Mouse (Mus musculus) heart, embryonic 14.5 days (tissue): ENCODE data around the gene Serpinb6b. TPM values are rescaled to one million over a fixed set of nuclear protein-coding genes. Genes with fewer than 3 reads are reported as not detected.

ENCODE experiments used
- ATAC-seq: fragments of 200-750 bp; cut with Nextera tagmentation; 2 replicates; pipeline ENCODE4 v1.8.0; 2017; ENCODE audit warnings: low read depth, moderate TSS enrichment; ENCODE audit not compliant: insufficient number of reproducible peaks, insufficient read depth, low FRiP score
- H3K27ac ChIP-seq, 2 experiments: fragments of 200-500 bp in 1 of 2; fragments of 300-500 bp in 1 of 2; sonication (generic) in 1 of 2; replicated peaks in 1 of 2; 2 replicates each; pipeline ENCODE4 v1.5.1; 2012 to 2014; ENCODE audit warnings: low read depth in 2 of 2, low read length in 2 of 2, control low read depth in 1 of 2, mild to moderate bottlenecking in 1 of 2, mixed read lengths in 1 of 2; ENCODE audit not compliant: control insufficient read depth in 1 of 2, insufficient read depth in 1 of 2
- H3K27me3 ChIP-seq: fragments of 300-500 bp; sonication (generic); 2 replicates; pipeline ENCODE4 v1.6.1; 2014; ENCODE audit warnings: mild to moderate bottlenecking, low read length, control low read depth; ENCODE audit not compliant: control insufficient read depth, insufficient read depth
- H3K36me3 ChIP-seq: fragments of 300-500 bp; sonication (generic); 2 replicates; pipeline ENCODE4 v1.6.1; 2014; ENCODE audit warnings: mild to moderate bottlenecking, control low read depth, low read length, mixed read lengths; ENCODE audit not compliant: control insufficient read depth, insufficient read depth
- H3K4me1 ChIP-seq, 2 experiments: fragments of 200-500 bp in 1 of 2; fragments of 300-500 bp in 1 of 2; sonication (generic) in 1 of 2; 2 replicates each; pipeline ENCODE4 v1.6.1; 2012 to 2014; ENCODE audit warnings: low read length in 2 of 2, control low read depth in 1 of 2, mixed read lengths in 1 of 2; ENCODE audit not compliant: control insufficient read depth in 2 of 2, insufficient read depth in 2 of 2
- H3K4me2 ChIP-seq: fragments of 300-500 bp; sonication (generic); 2 replicates; pipeline ENCODE4 v1.6.1; 2014; ENCODE audit warnings: mild to moderate bottlenecking, low read length
- H3K4me3 ChIP-seq, 2 experiments: fragments of 200-500 bp in 1 of 2; fragments of 300-500 bp in 1 of 2; sonication (generic) in 1 of 2; 2 replicates each; pipeline ENCODE4 v1.5.1; 2012 to 2014; ENCODE audit warnings: low read length in 2 of 2, mild to moderate bottlenecking in 2 of 2, control low read depth in 1 of 2, low read depth in 1 of 2, moderate library complexity in 1 of 2; ENCODE audit not compliant: control insufficient read depth in 1 of 2, insufficient read depth in 1 of 2
- H3K9ac ChIP-seq: fragments of 300-500 bp; sonication (generic); 2 replicates; pipeline ENCODE4 v1.6.1; 2014; ENCODE audit warnings: mild to moderate bottlenecking, low read length
- H3K9me3 ChIP-seq: fragments of 300-500 bp; sonication (generic); 2 replicates; pipeline ENCODE4 v1.6.1; 2016; ENCODE audit warnings: low read length, control low read depth; ENCODE audit not compliant: control insufficient read depth
- WGBS: fragments of 180-500 bp; shearing (Covaris S2); extraction: QIAGEN DNeasy Blood & Tissue Kit; methylation state at CpG from one replicate; pipeline ENCODE4 v1.1.7; 2014; 5-methylcytosine and 5-hydroxymethylcytosine counted together
- polyA plus RNA-seq: library from polyadenylated mRNA; unstranded; fragments of >200 nt; fragmentation: Nextera tagmentation; extraction: Ambion mirVana; gene quantifications from 2 replicates; pipeline ENCODE4 v1.2.1, GENCODE M21; 2014

Gene Serpinb6b
- 22.0 and 23.9 TPM in 2 replicates for polyA plus RNA-seq

GRCm38 (mm10) chr13:32964989-32965811 is at the start of gene Serpinb6b:
Gene Serpinb6b, plus strand, starts transcription at chr13:32965209.
- H3K27ac ChIP-seq: peak within 1 kb of the TSS; percentile 66 to 67
- H3K27me3 ChIP-seq: no peaks in the 10 kb centered on the region
- peak within 1 kb of the TSS; percentile 73 for H3K9ac ChIP-seq
- H3K4me1 ChIP-seq: peaks cover 10 to 17% of the 10 kb centered on the region in 2 experiments
- no peaks in the 10 kb centered on the region for H3K9me3 ChIP-seq
- peak; percentile 45 for ATAC-seq
- H3K4me2 ChIP-seq: peak within 1 kb of the TSS; percentile 61
- peak within 1 kb of the TSS; percentile 34 to 36 for H3K4me3 ChIP-seq
- no peaks in the 10 kb centered on the region for H3K36me3 ChIP-seq
- 29% methylated on average over 14 of the region's 16 CpGs for WGBS

DNA sequence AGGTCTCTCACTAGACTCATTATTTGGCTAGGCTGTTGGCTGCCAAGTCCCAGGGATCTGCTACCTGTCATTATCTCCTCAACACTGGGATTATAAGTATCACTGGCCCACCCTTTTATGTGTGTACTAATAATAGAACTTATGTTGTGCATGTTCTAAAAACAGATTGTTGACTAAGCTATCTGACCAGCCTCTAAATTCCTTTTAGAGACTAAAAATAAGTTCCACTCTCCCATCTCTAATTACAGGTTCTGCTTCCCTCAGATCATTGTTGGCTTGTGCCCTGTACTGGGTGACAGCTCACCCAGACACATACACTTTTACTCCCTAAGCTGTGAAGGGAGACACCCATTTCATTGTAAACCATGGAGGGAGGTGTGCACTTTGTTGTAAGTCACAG is 42.4 kb upstream of the Serpinb6b start:
- H3K4me1 ChIP-seq: peaks cover 12 to 44% of the 10 kb centered on the region in 2 experiments
- no peaks in the 10 kb centered on the region for H3K9me3 ChIP-seq
- H3K27ac ChIP-seq: peak overlapping the region; percentile 93 to 95
- peak; percentile 83 for ATAC-seq
- H3K27me3 ChIP-seq: no peaks in the 10 kb centered on the region
- no peak overlapping the region for H3K4me3 ChIP-seq
- no peaks in the 10 kb centered on the region for H3K36me3 ChIP-seq
- peak overlapping the region; percentile 38 for H3K4me2 ChIP-seq
- H3K9ac ChIP-seq: peak overlapping the region; percentile 63; the same call in 1 of the 2 replicates

DNA sequence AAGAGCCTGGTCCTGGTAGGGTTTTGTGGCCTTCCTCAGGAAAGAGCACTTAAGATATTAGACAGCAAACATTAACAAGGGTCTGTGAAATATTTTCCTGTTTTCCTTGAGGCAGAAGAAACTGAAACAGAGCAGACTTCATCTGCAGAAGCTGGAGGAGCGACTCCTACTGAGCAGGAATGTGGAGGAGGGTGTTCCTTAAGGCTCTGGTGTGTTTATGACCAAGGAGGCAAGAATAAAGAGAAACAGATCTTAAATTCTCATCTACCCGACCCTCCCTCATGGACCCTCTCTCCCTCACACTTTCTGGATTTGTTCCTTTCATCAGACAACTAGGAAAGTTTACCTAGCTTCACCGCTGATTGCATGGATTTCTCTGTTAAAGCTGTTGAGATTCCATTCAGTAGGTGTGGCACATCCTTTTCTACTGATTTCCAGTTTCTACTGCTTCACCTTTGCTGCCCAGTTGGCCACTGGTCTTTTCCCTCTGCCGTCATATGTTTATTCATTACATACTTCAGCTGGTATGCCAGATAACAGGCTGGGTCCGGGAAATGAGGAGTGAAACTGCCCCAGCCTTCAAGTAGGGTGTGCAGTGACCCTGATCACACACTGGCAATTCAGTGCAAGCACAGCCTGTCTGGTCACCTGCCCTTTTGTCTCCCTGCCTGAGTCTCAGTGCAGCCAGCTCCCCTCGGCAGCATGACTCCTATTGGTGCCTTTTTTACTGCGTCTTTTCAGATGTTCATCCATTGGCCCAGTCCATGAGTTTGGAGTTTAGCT is 40.2 kb upstream of the Serpinb6b start:
- peak; percentile 76 for ATAC-seq
- 22% methylated on average over 7 of the region's 7 CpGs for WGBS
- H3K4me2 ChIP-seq: peak overlapping the region; percentile 34
- H3K36me3 ChIP-seq: no peaks in the 10 kb centered on the region
- no peaks in the 10 kb centered on the region for H3K27me3 ChIP-seq
- H3K27ac ChIP-seq: peak overlapping the region; percentile 76 to 95
- no peak overlapping the region for H3K4me3 ChIP-seq
- peak overlapping the region; percentile 2 for H3K9ac ChIP-seq
- H3K9me3 ChIP-seq: no peaks in the 10 kb centered on the region
- H3K4me1 ChIP-seq: peaks cover 12 to 44% of the 10 kb centered on the region in 2 experiments

- 30% methylated on average over 2 of the region's 2 CpGs for WGBS
- H3K4me2 ChIP-seq: no peak overlapping the region
- no peak for ATAC-seq
- H3K9ac ChIP-seq: no peak overlapping the region
- H3K27me3 ChIP-seq: no peaks in the 10 kb centered on the region
- H3K4me3 ChIP-seq: no peak overlapping the region
- H3K9me3 ChIP-seq: no peaks in the 10 kb centered on the region
- H3K4me1 ChIP-seq: peaks cover 12 to 39% of the 10 kb centered on the region in 2 experiments
- no peaks in the 10 kb centered on the region for H3K36me3 ChIP-seq
- H3K27ac ChIP-seq: peak overlapping the region; percentile 46 to 66
Measured at GRCm38 (mm10) chr13:32926661-32927060, 38.3 kb upstream of the Serpinb6b start.

GRCm38 (mm10) chr13:32927241-32927640 is 37.8 kb upstream of the Serpinb6b start:
- H3K9ac ChIP-seq: no peak overlapping the region
- WGBS: 49% methylated on average over 1 of the region's 1 CpGs
- ATAC-seq: no peak
- H3K4me2 ChIP-seq: no peak overlapping the region
- no peak overlapping the region for H3K4me3 ChIP-seq
- H3K27me3 ChIP-seq: no peaks in the 10 kb centered on the region
- H3K36me3 ChIP-seq: no peaks in the 10 kb centered on the region
- H3K9me3 ChIP-seq: no peaks in the 10 kb centered on the region
- H3K27ac ChIP-seq: peak overlapping the region; percentile 46 to 66
- H3K4me1 ChIP-seq: peaks cover 12 to 36% of the 10 kb centered on the region in 2 experiments

DNA sequence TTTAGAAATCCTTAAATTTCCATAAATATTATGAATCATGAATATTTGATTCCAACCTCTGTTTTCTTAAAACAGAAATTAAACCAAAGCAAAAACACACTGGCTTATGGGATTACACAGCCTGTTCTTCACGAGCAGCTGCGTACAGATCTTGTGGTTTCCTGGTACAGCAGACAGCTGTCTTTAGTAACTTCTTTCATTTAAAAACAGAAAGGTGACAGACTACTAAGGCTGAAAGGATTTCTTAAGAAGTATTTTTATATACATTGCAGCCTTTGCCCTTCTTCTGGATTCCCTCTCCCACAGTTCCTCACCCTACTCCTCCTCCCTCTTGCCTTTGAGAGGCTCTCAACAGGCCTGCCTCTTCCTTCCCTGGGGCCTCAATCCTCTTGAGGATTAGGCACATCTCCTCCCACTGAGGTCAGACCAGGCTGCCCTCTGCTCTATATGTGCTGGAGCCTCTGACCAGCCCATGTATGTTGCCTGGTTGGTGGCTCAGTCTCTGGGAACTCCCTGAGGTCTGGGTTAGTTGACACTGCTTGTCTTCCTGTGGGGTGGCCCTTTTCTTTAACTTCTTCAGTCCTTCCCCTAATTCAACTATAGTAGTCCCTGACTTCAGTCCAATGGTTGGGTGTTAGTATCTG is 35.8 kb upstream of the Serpinb6b start:
- 71% methylated on average over 2 of the region's 2 CpGs for WGBS
- Histone ChIP-seq H3K4me1 (peaks cover 12 to 23% of the 10 kb centered on the region in 2 experiments), H3K9me3 (no peaks in the 10 kb centered on the region), H3K9ac (no peak overlapping the region), H3K4me2 (no peak overlapping the region), H3K4me3 (no peak overlapping the region), H3K27me3 (no peaks in the 10 kb centered on the region), H3K27ac (no peak overlapping the region), H3K36me3 (no peaks in the 10 kb centered on the region)
- ATAC-seq: no peak

DNA sequence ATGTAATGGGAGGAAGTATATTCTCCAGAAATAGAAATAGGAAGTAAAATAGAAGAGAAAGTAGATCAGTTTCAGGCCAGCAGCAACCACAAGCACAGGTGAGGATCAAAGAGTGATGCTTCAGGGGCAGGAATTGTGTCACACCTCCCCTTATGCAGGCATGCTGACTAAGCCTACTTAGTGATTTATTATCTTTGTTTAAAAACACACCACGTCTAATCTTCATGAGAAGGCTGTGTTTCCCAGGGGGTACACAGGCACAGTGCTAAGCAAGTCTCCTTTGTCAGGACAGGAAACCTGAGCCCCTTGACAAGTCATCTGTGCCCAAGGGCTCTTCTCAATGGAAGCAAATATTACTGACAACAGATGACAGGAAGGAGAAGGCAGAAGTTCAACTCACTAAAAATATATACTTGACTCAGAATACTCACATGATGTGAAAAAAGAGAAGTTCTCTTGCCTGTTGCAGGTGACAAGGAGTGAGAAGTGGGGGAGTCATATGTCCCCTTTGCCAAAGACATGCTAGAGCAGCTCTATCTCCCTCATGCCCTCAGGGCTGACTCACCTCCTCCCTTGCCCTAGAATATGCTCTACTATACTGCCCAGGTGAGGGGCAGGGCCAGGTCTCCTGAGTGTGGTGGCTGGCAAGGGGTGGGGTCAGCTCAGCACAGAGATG is 30.2 kb upstream of the Serpinb6b start:
- no peaks in the 10 kb centered on the region for H3K27me3 ChIP-seq
- H3K27ac ChIP-seq: no peak overlapping the region
- H3K4me3 ChIP-seq: no peak overlapping the region
- no peak for ATAC-seq
- H3K9ac ChIP-seq: no peak overlapping the region
- H3K9me3 ChIP-seq: no peaks in the 10 kb centered on the region
- H3K36me3 ChIP-seq: no peaks in the 10 kb centered on the region
- no peak overlapping the region for H3K4me2 ChIP-seq
- peaks cover 7 to 13% of the 10 kb centered on the region in 2 experiments for H3K4me1 ChIP-seq
- WGBS: 17% methylated on average over 1 of the region's 1 CpGs
